ENCODE assay signal across 10 mouse cellular contexts in the genomic region with DNA sequence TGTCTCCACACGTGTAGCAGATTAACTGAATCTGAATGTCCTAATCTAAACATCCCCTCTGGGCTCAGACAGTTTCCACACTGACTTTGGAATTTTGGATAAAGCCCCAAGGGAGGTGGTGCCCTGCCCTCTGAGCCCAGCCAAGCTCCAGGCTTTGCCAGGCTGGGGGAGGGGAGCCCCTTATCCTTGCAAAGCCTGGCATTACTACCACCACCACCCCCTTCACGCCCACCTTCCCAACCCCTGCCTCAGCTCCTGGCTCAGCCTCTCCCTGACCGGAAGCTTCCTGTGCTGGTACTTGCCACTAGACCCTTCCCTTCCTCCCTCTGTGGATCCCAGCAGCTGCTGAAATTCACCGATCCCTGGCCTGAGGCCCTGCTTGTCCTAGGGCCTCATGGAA. TPM values are rescaled to one million over a fixed set of nuclear protein-coding genes. Genes with fewer than 3 reads are reported as not detected.
DNase-seq lines count a peak whose midpoint lies in the region; TF ChIP-seq lines count a peak whose summit lies in the region.
"Had no signal": no experiment of that assay in that cellular context is flagged by ENCODE, and none has a peak within 500 bp of the region (broad histone marks: within the 10 kb centered on the region; RNA-seq: fewer than 3 reads in every experiment).

No protein-coding gene starts in this region.

- intact Hi-C loops in left cerebral cortex, adult 2 months (cut with DNase I), result loop anchor here (5.0 kb wide), 1 partner anchor 165 kb away; the partner anchor contains the start of gene Hectd4
- intact Hi-C loops in left cerebral cortex, postnatal 4 days (cut with DNase I), result no loop called here
- intact Hi-C loops in heart, postnatal 14 days (cut with DNase I), result no loop called here

- no peak for TF ChIP-seq POLR2A in olfactory bulb, adult 2 months (IDR thresholded peaks at IDR 0.05; ENCODE audit: insufficient read depth, low read depth, low read length)

- H3K27ac ChIP-seq in left cerebral cortex, adult 2 months, result peak overlapping the region; percentile 87; the same call in 1 of the 2 replicates
- H3K27ac ChIP-seq in olfactory bulb, adult 2 months (ENCODE audit: insufficient read depth, low read depth, low read length), result peak overlapping the region; percentile 66

- WGBS in olfactory bulb, adult 2 months, result 56% methylated on average over 4 of the region's 4 CpGs

- TF ChIP-seq CTCF in left cerebral cortex, adult 2 months (IDR thresholded peaks at IDR 0.05), result no peak
- TF ChIP-seq CTCF in olfactory bulb, adult 2 months (IDR thresholded peaks at IDR 0.05; ENCODE audit: insufficient read depth, low read depth, low read length), result no peak

- DNase-seq in adrenal gland, postnatal 14 days, result peak; percentile 61
- DNase-seq in adrenal gland, adult 18-20 months (ENCODE audit: low spot score in 2 of 2), result no peak
- DNase-seq in left cerebral cortex, adult 2 months (ENCODE audit: extremely low spot score in 1 of 2, low spot score in 2 of 2), result no peak
- DNase-seq in left cerebral cortex, postnatal 4 days, result no peak
- peak; percentile 42 to 48 for DNase-seq in heart, postnatal 14 days
- no peak for DNase-seq in urinary bladder, adult 18-20 months (ENCODE audit: low spot score in 2 of 2)
- no peak for DNase-seq in layer of hippocampus, postnatal 10 days (ENCODE audit: low spot score in 2 of 2)
- DNase-seq: layer of hippocampus, adult 9-11 months had no signal

- H3K4me1 ChIP-seq in olfactory bulb, adult 2 months (ENCODE audit: control insufficient read depth, insufficient read depth, low read length), result peaks cover 18% of the 10 kb centered on the region

- no peak overlapping the region for H3K4me3 ChIP-seq in left cerebral cortex, adult 2 months
- H3K4me3 ChIP-seq in olfactory bulb, adult 2 months (ENCODE audit: insufficient read depth, low read depth, low read length), result no peak overlapping the region
- H3K4me3 ChIP-seq: limb, embryonic 15.5 days had no signal

RNA-seq across cellular contexts. Expression of gene Trafd1, which starts 1.7 kb away (rescaled TPM):
- 38.1 and 52.2 TPM in 2 replicates for total RNA-seq in adrenal gland, postnatal 14 days (2021)
- total RNA-seq in adrenal gland, adult 18-20 months (2021), result 10 to 100 TPM; 41.6 to 49.4 TPM
- total RNA-seq in left cerebral cortex, adult 2 months (2021), result 10 to 100 TPM; 78.9 to 81.2 TPM
- total RNA-seq in left cerebral cortex, postnatal 4 days (2021), result 100 to 1,000 TPM; 111 to 120 TPM
- 10 to 100 TPM; 50.3 to 55.4 TPM for total RNA-seq in heart, postnatal 14 days (2021)
- not detected in 2 replicates for polyA plus RNA-seq in olfactory bulb, adult 2 months (2012; ENCODE audit: insufficient read depth, insufficient read length, low replicate concordance, missing spikeins)
- 10 to 100 TPM; 83.2 to 90.3 TPM for total RNA-seq in layer of hippocampus, postnatal 10 days (2021)

RNA-seq across cellular contexts. Expression of gene Naa25, which starts 10.6 kb away (rescaled TPM):
- total RNA-seq in adrenal gland, postnatal 14 days (2021), result 34.7 and 36.3 TPM in 2 replicates
- total RNA-seq in adrenal gland, adult 18-20 months (2021), result 10 to 100 TPM; 38.8 to 40.4 TPM
- 10 to 100 TPM; 42.9 to 43.3 TPM for total RNA-seq in left cerebral cortex, adult 2 months (2021)
- 10 to 100 TPM; 49.3 to 51.0 TPM for total RNA-seq in left cerebral cortex, postnatal 4 days (2021)
- 10 to 100 TPM; 20.6 to 21.5 TPM for total RNA-seq in heart, postnatal 14 days (2021)
- polyA plus RNA-seq in olfactory bulb, adult 2 months (2012; ENCODE audit: insufficient read depth, insufficient read length, low replicate concordance, missing spikeins), result not detected in 2 replicates
- 10 to 100 TPM; 43.9 to 45.3 TPM for total RNA-seq in layer of hippocampus, postnatal 10 days (2021)

Comparison
In these comparisons a context has a peak if more than half of its experiments do, and no peak if none do; other contexts are left out.
1. DNase-seq: peak in adrenal gland, postnatal 14 days (single experiment) and heart, postnatal 14 days (2 of 2); none in adrenal gland, adult 18-20 months (0 of 2), left cerebral cortex, adult 2 months (0 of 2), left cerebral cortex, postnatal 4 days (single experiment), urinary bladder, adult 18-20 months (0 of 2) and layer of hippocampus, postnatal 10 days (0 of 2).